Mouse (Mus musculus): ENCODE measurements at regions not wholly inside any gene's neighbourhood (a gene's known extent, or its start where the extent isn't known, plus 50 kb on each side); places are given as distances from the start of the nearest gene placed in this dataset.

DNA sequence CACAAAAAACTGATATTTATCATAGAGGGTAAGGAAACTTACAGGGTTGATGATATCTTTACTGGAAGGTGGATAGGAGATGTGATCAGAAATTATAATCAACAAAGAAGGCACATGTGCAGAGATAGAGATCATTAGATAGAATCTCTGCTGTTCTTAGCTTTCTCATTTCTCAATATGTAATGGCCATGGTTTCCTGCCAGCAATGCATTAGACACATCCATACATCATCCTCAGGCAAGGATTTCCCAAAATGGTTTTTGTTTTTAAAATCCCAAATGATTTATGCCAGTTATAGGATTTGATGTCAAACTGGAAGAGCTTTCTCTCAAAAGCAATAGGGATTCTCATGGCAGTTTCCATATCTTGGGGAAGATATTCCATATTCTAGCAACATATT lies 52.0 kb upstream of the C030005K15Rik start:
- no peak for DNase-seq (ENCODE audit: low read depth)

DNA sequence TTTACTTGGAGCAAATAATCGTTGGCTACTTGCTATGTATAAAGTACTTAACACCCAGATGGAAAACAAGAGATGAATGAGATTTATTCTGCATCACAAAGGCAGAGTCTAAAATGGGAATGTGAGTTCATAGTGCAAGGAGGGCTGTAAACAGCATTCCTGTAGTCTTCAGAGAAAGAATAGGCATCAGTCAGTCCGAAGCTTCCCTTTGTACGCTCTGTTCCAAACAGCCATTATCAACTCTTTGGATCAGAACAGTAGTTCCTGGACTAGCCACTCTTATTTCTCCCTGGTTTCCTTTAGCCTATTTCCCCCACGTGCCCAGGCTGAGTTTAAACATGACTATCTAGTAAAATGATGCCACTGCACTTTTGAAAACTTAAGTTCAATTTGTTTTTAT lies 52.8 kb upstream of the C030005K15Rik start:
- DNase-seq (ENCODE audit: low read depth) = no peak

DNA sequence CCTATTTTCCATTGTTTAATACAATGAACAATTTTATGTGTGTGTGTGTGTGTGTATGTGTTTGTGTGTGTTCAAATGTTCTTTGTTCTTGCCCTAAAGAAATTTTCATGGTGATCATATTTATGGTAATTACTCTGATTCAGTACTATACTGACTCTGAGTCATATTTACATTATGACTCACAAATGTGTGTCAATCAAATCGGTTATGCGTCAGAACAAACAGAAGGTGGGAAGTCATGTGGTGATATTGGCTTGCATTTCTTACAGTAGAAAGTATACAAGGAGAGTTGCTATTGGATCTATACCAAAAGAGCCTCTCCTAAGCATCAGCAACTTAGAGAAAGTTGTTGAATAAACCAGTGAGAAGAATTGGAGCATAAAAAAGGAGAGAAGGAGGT lies 67.2 kb upstream of the C030005K15Rik start:
- peak; percentile 75 for DNase-seq (ENCODE audit: low read depth)

DNA sequence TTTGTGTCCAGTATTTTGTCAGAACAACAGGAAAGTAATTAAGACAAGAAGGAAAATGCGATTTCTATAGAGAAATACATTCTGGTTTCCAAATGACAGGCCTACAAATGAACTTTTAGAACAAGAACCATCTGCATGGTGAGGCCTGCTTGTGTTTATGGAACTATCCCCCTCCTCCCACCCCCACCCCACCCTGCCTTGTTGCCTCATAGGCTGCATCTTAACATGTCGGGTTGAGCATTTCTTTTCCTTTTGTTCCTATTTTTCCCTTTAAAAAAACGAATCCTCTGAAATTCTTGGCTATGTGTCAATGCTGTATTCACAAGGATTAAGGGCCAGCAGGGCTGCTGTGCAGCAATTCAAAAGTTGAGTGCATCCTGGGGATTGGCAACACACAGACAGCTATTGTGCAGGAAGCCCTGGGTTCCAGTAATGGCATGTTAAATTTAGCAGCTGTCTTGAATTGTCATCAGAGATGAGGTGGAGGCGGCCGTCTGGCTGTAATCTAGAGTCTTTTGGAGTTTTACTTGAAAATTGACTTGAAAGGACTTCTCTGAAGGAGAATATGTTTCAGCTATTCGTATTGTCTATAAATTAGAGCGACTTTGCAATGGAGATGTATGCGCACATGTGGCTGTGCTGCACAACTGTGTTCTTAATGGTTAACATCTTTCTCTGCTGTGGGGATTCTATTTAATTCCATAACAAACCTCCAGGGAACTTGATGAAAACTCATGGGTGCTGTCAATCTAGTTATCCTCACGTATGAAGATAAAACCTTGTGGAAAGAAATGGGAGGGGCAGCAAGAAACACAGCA lies 75.1 kb upstream of the C030005K15Rik start:
- no peak for DNase-seq (ENCODE audit: low read depth)

DNA sequence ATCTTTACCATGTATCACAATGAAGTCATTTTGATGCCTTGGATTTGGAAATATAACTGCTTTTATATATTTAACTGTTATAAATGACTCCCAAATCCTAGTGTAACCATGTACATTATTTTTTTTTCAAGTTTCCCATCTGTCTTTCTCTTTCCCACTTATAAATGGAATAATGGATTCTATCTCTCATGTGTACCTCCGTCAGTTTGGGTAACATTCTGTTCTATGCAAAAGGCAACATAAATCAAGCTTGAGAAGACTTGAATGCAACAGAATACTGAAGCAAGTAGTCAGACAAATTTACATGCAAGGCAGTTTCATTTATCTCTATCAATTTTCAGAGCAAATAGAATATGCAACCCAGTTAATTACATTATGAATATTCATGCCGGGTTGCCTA lies 81.4 kb upstream of the C030005K15Rik start:
- DNase-seq (ENCODE audit: low read depth) = no peak

DNA sequence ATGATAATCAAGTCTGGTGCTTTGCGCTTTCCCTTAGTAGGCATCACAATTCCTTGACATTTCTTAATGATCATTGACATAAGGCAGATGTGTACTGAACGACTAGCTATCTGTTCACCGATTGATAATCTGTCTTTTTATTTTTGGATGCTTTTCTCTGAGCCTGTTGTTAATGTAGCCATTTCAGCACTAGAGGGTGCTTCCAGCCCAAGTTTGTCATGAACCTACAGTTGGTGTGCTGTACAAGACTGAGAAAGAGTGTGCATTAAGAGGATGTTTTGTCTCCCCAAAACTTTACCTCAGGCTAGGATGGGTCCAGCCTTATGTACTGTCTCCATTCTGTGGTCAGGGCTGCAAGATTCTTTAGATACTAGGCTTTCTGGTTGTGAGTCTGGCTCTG lies 116.0 kb upstream of the C030005K15Rik start:
- peak; percentile 73 for DNase-seq (ENCODE audit: low read depth)

DNA sequence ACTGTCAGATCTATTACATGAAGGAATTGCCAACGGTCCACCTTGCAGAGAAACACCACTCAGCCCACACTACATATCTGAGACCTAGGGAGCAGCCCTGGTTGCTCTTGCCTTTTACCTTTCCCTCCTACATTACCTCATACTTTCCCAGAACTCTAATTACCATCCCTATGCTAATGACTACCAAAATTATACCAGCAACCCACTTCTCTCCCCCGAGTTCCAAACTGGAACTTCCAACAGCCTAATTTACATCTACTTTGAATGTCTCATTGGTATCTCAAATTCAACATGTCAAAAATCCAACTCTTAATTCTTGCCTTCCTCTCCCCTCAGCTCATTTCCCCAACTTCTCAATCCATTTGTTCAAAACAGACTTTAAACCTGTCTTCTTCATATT lies 124.9 kb upstream of the C030005K15Rik start:
- no peak for DNase-seq (ENCODE audit: low read depth)

DNA sequence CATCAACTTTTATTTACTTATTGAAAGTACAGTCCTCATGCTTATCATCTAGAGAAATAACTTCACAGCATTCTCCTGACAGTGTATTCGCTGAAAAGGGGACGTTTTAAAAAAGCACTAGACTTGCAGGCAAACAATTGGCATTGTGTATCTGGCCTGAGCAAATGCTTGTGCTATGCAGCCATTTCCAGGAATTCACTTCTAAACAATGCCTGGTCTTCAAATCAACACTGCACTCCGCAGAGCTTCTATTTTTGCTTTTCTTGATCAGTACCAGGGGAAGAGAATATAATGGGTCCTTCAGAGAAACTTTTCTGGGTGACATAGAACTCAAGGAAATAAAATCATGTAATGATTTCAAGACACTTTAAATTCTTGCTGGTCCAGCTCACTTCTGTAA lies 150.5 kb upstream of the C030005K15Rik start:
- no peak for DNase-seq (ENCODE audit: low read depth)

DNA sequence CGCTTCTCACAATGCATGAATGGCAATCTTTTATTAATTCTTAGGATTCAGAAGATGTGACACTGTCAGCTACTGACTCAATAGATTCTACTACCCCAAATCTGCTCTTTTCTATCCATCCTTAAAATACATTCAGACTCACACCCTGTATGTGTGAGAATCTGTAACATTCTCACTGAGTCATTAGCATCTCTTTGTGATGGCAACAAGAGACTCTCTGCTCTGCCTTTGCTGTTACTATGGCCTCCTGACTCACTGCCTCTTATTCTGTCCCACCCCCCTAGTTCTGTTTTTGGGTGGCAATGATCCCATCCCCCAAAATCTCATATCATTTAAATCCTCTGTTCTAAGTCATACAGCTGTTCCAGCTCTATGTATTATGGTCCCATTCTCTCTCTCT lies 159.5 kb upstream of the C030005K15Rik start:
- DNase-seq (ENCODE audit: low read depth) = no peak

DNA sequence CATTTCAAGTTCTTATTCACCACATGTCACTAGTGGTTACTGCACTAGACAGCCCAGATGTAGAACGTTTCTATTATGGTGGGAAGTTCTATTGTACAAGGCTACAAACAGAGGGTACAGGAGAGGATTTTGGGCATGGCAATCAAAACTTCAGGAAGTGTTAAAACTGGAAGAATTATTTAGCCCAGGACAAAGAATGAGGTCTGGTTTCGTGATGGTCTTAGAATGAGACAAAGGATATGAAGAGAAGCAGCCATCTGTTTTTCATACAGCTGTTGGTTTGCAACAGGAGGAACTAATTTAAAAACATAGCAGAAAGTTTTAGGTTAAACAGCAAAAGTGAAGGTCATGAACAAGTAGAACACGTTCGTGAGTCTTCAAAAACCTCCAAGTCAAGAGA lies 179.2 kb upstream of the C030005K15Rik start:
- DNase-seq (ENCODE audit: low read depth) = no peak

DNA sequence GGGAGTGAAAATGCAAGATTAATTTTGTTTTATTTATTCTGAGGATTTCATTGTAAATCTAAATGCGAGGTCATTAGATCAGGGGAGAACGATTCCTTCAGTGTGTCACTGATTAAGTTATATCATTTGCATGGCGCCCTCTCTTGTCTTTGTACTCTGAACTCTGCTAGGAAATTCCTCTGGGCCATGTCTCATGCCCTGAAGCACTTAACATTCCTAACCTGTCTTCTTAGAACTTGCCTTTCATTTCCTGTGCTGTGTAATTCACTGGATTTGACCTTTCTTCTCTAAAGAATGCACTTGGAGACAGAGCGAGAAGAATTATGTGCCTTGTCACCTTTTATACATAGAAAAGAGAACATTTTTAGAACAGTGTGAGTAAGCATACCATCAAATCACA lies 199.0 kb upstream of the C030005K15Rik start:
- no peak for DNase-seq (ENCODE audit: low read depth)

DNA sequence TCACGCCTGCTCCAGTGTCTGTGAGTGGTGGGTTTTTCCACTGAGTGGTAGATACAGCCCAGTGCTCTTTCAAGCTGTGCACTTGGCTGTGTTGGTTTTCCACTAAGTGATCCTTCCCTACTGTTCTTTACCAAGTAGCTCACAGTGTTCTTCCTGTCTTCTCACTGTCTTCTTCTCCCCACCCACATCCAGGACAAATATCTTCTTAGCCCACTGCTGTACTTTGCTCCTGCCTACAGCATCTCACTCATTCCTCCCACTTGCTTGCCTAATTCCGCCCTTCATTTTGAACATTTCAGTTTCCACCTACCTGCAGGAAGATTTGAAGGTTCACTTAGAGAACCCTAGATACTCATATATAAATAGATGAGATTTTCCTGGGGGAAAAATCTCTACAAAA lies 213.8 kb upstream of the C030005K15Rik start:
- no peak for DNase-seq (ENCODE audit: low read depth)

DNA sequence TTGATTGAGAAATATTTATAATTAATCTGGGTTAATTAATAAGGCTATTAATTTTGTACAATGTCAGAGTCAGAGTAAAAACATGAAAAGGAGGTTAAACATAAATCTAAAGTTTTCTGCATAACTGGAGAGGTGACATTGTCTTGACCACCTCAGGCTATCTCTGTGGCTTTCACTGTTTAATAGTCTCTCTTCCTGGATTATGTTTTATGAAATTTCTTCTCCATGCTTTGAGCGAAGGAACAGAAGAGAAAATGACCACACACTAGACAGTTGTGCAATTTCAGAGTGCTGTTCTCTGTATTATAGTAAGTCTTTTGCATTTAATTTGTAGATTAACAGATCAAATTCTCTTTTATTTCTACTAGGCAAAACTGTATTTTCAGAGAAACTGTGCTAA lies 239.3 kb upstream of the C030005K15Rik start:
- no peak for DNase-seq (ENCODE audit: low read depth)

DNA sequence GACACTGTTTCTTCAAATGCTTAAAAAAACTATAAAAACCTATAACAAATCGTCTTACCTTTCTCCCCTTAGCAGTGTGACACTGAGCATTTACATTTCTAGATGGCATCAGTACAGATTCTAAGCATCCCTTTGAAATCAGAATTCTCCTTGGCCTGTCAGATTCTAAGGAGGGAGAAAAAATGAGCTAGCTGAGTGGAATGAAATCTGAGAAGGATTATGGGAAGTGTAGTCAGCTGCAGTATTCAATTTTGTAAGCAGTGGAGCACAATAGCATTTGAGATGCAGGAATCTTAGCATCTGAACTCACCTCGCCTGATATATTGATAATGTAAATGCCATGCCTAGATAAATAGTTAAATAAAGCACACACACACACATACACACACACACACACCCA lies 240.4 kb upstream of the C030005K15Rik start:
- DNase-seq (ENCODE audit: low read depth) = no peak

DNA sequence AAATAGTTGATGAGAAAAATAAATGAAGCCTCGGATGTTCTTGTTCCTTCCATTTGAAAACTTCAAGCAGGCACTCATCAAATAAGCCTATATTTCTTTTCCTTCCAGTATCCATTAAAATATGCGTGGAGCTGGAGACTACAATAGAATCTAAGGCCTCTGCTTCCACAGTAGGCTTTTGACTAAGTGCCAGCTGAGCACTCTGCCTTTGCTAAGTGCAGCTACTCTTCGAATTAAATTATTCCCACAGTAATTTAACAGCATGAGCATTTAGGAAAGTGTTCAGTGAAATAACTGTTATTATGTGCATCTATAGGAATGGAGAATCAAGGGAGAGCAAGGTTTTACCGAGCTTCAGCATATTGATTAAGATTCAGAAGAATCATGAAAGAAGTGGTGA lies 280.5 kb upstream of the C030005K15Rik start:
- no peak for DNase-seq (ENCODE audit: low read depth)

DNA sequence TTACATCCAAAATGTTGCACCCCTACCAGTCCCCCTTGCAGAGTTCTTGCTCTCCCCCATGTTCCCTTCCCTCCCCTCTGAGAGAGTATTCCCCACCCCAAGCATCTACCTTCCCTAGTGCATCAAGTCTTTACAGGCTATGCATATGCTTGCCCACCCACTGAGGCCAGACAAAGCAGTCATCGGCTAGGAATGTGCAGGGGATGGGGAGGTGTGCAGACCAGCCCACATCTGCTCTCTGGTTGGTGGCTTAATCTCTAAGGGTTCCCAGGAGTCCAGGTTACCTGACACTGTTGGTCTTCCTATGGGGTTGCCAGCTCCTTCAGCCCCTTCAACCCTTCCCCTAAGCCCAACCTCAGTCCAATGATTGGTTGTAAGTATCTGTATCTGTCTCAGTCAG lies 281.8 kb upstream of the C030005K15Rik start:
- no peak for DNase-seq (ENCODE audit: low read depth)

DNA sequence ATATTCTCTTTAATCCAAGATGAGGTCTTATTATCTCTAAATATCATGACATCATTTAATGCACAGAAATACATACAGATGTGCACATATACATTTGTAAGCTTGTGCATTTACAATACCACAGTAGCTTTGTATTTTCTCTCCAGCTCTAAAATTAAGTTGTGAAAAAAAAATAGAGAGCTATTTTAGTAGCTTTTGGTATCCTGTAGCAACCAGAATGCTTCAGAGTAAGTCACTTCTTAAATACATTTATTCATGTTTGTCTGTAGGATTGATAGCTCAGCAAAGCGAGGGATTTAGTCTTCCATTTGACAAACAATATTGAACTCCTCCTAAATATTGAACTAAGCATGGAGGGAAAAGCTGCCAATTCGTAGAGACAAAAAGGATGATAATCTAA lies 286.4 kb upstream of the C030005K15Rik start:
- no peak for DNase-seq (ENCODE audit: low read depth)

DNA sequence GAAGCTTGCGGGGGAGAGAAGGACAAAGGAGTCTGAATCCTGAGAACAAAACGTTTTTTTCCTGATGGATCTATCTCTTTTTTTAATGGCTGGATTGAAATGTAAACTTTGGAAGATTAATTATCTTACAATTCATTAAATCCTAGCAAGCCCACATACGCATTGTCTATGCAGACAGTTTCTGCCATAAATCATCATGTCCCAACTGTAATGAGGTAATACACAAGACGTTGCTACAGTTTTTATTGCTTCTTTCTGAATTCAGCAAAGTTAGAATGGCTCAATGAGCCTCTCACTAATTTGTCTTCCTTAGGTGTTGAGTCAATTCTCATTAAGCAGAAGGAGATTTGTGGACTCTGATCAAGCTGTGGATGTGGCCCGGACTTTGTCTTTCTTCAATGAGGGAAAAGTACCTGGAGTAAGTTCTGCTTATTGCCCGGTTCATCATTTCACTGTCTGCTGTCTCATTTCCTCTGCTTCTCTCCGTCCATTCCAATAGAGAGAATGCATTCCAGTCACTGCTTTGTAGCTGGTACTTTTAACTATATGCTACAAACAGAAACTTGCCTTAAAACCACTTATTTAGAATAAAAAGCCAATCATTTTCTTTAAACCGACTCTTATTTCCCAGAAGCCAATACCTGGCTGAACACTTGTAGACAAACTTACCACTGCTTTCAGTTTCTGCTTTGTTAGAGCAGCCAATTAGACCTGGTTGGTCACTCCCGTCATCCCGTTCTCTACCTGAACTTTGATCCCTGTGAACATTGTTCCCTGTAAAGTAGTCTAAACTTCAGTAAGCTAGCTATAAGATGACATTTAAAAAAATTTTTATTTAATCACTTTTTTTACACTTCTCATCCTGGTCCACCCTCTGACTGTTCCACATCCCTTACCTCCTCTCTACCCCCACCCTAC lies 288.7 kb upstream of the C030005K15Rik start:
- no peak for DNase-seq (ENCODE audit: low read depth)

DNA sequence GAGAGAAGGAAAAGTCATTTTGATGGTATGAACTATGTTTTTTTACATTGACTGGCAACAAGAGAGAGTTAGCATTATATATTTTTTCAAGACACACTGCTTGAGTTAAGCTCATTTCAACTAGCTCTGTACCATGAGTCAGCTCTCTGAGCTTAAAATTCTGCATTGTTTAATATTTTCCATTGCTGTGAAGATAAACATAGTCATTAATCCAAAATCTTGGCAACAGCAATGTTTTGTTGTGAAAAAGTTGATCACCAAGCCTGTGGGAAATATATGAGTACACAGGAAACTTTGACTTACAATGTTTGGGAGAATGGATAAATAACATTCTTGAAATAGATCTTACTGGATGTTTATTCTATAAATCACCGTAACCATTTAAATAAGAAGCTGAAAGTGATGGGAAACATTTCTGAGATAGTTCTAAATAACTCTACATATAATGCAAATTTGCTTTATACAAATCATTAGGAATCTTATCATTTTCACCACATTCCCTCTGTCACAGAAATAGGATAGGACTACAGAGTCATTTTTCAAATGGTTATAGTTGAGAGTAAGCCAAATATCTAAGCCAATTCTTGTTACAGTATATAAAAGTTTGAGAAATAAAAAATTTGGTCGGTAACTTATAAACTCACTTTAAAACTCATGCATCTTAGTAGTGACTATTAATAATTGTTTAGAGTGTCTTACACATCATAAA lies 290.2 kb upstream of the C030005K15Rik start:
- DNase-seq (ENCODE audit: low read depth) = peak; percentile 56

DNA sequence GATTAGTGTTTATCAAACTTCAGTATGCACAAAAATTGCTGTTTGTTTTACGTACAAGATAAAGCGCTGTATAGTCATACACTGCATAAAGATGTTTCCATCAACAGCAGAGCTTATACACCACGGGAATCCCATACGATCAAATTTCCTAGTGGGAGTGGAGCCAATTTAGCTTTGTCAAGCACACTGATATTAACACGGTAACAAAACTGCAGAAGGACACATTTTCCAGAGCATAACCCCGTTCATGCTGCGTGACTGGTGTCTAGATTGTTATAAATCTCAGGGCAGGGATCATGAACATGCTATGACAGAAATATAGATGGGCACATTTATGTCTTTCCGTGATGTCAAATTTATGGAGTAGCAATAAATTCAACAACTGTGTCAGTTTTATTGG lies 302.6 kb upstream of the C030005K15Rik start:
- DNase-seq (ENCODE audit: low read depth) = peak; percentile 10

DNA sequence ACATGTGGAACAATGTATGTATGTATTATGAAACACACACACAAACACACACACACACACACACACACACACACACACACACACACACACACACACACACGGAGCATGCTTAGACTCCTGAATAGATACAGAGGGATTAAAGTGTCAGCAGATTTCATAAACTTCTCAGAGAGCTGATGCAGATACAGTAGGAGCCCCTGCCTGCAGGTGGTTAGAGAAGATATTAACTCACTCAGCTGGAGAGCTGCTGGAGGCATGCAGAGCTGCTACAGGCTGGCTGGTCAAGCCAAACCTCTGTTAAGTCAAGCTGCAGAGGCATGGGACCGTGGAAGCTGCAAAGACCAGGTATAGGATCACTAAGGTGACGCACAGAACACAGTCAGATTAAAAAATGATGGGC lies 303.1 kb upstream of the C030005K15Rik start:
- DNase-seq (ENCODE audit: low read depth) = no peak

DNA sequence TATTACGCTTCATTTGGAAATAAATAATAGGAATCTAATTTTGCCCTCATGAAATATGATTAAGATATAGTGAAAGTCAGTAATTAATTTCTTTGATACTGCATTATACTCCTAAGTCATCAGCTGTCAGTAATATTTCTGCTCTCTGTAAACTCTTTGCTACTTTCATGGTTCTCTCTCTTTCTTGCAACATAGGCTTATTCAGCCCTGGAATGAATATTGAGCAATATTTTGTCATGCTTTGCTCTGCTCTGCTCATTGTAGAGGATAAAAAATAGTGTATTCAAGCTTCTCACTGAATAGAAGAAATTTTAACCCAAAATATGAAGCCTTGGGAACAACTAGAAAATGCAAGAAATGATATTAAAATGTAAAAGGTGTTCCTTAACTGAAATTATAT lies 306.1 kb upstream of the C030005K15Rik start:
- peak; percentile 46 for DNase-seq (ENCODE audit: low read depth)

DNA sequence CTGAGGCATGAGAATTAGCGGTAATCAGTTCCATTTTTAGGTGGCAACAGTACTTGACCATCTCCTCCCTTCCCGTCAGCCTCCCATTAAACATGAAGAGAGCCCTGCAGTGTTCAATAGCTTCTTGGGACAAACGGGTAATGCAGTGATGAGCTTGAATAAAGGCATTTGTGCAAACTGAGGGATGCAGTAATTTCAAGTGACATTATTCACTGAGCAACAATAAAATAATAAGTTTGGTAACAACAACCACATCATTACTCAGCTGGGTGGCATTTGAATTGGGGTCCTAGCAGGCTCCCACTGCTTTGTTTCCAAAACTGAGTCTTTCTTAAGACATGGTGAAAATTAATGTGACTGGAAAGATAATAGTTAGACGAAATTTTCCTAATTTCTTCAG lies 315.2 kb upstream of the C030005K15Rik start:
- no peak for DNase-seq (ENCODE audit: low read depth)
